Mouse (Mus musculus): ENCODE results near the gene Gfi1b. TPM values are rescaled to one million over a fixed set of nuclear protein-coding genes. Genes with fewer than 3 reads are reported as not detected.

Gene Gfi1b
- total RNA-seq (2021) = not detected

- DNase-seq = peak; percentile 14 to 36
- intact Hi-C loops (cut with DNase I) = loop anchor here (1.0 kb wide), 1 partner anchor 28 kb away; no protein-coding TSS in a partner anchor
These were observed at the start of gene Gfi1b for GRCm38 (mm10) chr2:28621664-28622171. Gene Gfi1b, minus strand, starts transcription at chr2:28621982.

DNA sequence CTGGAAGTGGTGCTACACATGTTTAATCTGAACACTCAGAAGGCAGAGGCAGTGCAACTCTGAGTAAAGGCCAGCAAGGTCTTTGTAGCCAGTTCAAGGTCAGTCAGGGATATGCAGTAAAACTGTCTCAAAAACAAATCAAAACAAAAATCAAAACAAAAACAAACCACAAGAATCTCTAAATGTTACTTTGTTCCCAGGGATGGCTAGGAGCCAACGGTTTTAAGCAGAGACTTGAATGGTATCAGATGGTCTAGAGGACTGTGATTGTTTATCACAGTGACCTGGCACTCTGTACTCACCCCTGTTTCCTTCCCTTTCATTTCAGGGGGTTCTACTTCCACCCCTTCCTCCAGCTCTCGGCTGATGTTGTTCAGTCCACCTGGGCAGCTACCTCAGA lies 49.7 kb upstream of the Gfi1b start:
- no peak for DNase-seq
- intact Hi-C loops (cut with DNase I) = no loop called here

DNA sequence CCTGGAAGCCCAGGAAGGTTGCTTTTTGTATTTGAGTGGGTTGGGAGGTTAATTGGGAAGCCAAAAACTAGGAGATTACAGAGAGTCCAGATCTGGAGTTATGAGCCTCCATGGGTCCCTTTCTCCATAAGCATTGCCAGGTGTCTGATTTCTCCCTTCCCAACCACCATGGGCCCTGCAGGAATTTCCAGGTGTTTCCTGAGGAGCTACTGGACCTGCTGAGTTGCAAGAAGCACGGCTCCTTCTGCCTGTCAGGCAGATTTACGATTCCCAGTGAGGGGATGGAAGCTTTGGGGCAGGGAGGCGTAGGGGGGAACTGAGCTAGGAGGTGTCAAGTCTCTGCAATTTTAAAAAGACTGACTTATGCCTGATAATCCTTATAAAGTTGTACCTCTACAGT lies 44.0 kb upstream of the Gfi1b start:
- DNase-seq = no peak
- intact Hi-C loops (cut with DNase I) = no loop called here

DNA sequence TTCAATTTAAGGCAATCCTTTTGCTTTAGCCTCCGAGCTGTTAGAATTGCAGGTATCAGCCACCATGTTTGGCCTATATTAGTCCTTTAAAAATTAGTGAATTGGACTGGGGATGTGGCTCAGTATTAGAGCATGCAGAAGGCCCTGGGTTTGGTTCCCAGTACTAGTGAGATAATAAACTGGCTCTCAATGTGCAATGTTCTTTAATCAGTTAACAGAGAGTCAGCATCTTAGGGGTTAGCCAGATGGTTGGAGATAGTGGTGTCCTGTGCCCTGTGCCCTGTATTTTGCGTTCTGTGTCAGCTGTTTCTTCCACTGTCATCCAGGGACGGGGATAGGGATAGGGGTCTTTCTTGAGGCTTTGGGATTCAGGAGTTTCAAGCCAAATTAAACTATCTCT lies 41.1 kb upstream of the Gfi1b start:
- no peak for DNase-seq
- intact Hi-C loops (cut with DNase I) = no loop called here

GRCm38 (mm10) chr2:28656216-28656615 lies 34.4 kb upstream of the Gfi1b start:
- no peak for DNase-seq
- intact Hi-C loops (cut with DNase I) = no loop called here

- DNase-seq = peak in 1 of 2 experiments; percentile 25
- intact Hi-C loops (cut with DNase I) = no loop called here
These were observed 32.5 kb upstream of the Gfi1b start for GRCm38 (mm10) chr2:28654295-28654694.

- intact Hi-C loops (cut with DNase I) = no loop called here
- no peak for DNase-seq
These were observed 31.6 kb upstream of the Gfi1b start for GRCm38 (mm10) chr2:28653351-28653750.

- intact Hi-C loops (cut with DNase I) = no loop called here
- peak in 1 of 2 experiments; percentile 4 for DNase-seq
These were observed 28.7 kb upstream of the Gfi1b start for GRCm38 (mm10) chr2:28650526-28650925.

- intact Hi-C loops (cut with DNase I) = no loop called here
These were observed 21.3 kb upstream of the Gfi1b start for GRCm38 (mm10) chr2:28643081-28643480.

DNA sequence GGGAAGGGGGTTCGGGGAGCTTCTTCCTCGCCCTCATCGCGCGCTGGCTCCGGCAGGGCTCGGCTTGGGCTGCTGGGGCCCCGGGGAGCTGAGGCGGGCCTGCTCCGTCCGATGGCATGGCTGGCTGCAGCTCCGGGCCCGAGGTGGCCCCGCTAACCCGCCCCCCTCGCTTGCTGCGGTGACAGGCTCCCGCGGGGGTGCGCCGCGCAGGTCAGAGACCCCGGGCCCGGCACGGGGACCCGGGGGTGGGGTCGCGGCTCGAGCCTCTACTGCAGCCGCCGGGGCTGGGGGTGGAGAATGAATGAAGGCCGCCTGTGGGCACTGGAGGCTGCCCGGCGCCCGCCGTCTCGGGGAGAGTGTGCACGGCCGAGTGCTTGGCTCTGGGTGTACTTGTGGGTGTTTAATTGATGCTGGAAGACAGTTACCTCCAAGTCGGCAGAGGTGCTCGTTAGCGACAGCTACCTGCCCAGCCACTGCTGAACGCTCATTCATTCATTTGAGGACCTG lies 19.7 kb upstream of the Gfi1b start:
- DNase-seq = peak in 1 of 2 experiments; percentile 28

More at GRCm38 (mm10) chr2:28643081-28643480, 21.3 kb upstream of the Gfi1b start:
- no peak for DNase-seq

GRCm38 (mm10) chr2:28640461-28641424 lies 19.0 kb upstream of the Gfi1b start, which contains the start of gene Tsc1:
Gene Tsc1, plus strand, starts transcription at chr2:28641228.
- peak; percentile 96 to 97 for DNase-seq
- intact Hi-C loops (cut with DNase I) = loop anchor here (1.0 kb wide), 1 partner anchor 47 kb away; no protein-coding TSS in a partner anchor

More for the DNA sequence above, 19.7 kb upstream of the Gfi1b start:
- intact Hi-C loops (cut with DNase I) = no loop called here

- intact Hi-C loops (cut with DNase I) = loop anchor here (1.0 kb wide), 1 partner anchor 46 kb away; no protein-coding TSS in a partner anchor
- DNase-seq = peak in 1 of 2 experiments; percentile 29
These were observed 18.0 kb upstream of the Gfi1b start for GRCm38 (mm10) chr2:28639794-28640193.

GRCm38 (mm10) chr2:28638886-28639285 lies 17.1 kb upstream of the Gfi1b start:
- intact Hi-C loops (cut with DNase I) = no loop called here
- DNase-seq = peak in 1 of 2 experiments; percentile 13

DNA sequence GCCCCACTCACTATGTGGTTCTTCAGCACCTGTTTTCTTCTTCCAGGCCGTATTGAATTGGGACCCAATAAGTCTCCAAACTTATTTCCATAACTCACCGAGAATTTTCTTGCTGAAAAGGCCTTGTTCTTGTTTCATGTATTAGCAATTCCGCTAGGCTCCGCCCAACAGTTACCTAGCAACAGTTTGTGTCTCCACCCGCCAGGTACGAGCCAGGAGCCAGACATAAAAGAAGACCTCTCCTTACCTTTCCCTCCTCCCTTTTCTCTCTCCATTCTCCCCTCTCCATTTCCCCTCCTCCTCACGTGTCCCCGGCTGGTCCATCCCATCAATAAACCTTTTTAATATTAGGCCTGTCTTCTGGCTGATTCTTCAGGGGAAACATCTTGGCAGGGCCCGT lies 16.6 kb upstream of the Gfi1b start:
- DNase-seq = no peak
- intact Hi-C loops (cut with DNase I) = no loop called here

- DNase-seq = no peak
- intact Hi-C loops (cut with DNase I) = no loop called here
These were observed 15.5 kb upstream of the Gfi1b start for GRCm38 (mm10) chr2:28637106-28637845.

DNA sequence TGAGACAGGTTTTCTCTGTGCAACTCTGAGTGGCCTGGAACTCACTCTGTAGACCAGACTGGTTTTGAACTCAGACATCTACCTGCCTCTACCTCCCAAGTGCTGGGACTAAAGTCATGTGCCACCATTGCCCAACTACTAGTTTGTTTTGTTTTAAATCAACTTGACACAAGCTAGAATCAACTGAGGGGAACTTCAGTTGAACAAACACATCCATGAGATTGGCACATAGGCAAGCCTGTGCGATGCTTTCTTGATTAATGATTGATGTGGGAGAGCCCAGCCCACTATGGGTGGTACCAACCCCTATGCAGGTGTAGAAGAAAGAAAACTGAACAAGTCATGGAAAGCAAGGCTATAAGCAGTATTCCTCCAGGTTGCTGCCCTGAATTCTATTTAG lies 13.4 kb upstream of the Gfi1b start:
- no peak for DNase-seq
- intact Hi-C loops (cut with DNase I) = no loop called here

- no peak for DNase-seq
- intact Hi-C loops (cut with DNase I) = no loop called here
These were observed 11.4 kb upstream of the Gfi1b start for GRCm38 (mm10) chr2:28633136-28633535.

- intact Hi-C loops (cut with DNase I) = no loop called here
- no peak for DNase-seq
These were observed 10.8 kb upstream of the Gfi1b start for GRCm38 (mm10) chr2:28632626-28633025.

- no peak for DNase-seq
- intact Hi-C loops (cut with DNase I) = no loop called here
These were observed 8.2 kb upstream of the Gfi1b start for GRCm38 (mm10) chr2:28629911-28630381.

DNA sequence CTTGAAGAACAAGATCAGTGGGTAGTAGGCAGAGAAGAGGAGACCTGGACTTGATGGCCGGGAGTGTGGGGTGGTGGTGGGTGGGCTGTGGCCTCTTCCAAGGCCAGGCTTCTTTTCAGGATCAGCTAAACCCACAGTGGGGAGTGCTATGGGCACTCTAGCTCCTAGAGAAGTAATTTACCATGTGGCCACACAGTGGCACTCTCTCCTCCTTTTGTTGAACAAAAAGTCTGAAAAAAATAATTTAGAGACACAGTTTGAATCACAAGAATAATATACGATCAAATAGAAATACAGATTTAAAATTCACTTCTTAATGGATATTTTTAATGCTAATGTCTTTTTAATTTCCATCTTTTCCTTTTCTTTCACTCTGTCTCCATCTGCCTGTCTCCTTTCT lies 6.3 kb upstream of the Gfi1b start:
- DNase-seq = no peak
- intact Hi-C loops (cut with DNase I) = no loop called here

- DNase-seq = no peak
- intact Hi-C loops (cut with DNase I) = no loop called here
These were observed 4.3 kb upstream of the Gfi1b start for GRCm38 (mm10) chr2:28626038-28626437.
